16 mouse cellular contexts compared by ENCODE assay signal in genomic region chr2:68281575-68281974, GRCm38 (mm10).
"Had no signal": no experiment of that assay in that cellular context is flagged by ENCODE, and none has a peak within 500 bp of the region (broad histone marks: within the 10 kb centered on the region; RNA-seq: fewer than 3 reads in every experiment).

No protein-coding gene starts in this region.

- H3K9me3 ChIP-seq: midbrain, embryonic 12.5 days; stomach, embryonic 15.5 days had no signal

- H3K27ac ChIP-seq: macrophage; midbrain, embryonic 12.5 days; neural tube, embryonic 12.5 days; stomach, embryonic 15.5 days; stomach, postnatal 0 days had no signal

- H3K4me3 ChIP-seq: megakaryocyte, embryonic 14.5 days; midbrain, embryonic 12.5 days; neural tube, embryonic 12.5 days; stomach, embryonic 15.5 days had no signal

- DNase-seq: lung, adult 18-20 months; lung, embryonic 14.5 days; lung, postnatal 10 days; lung, postnatal 36 days; midbrain, embryonic 14.5 days; right cerebral cortex, postnatal 14 days; thymus, adult 2 months; thymus, postnatal 25 days; thymus, postnatal 4 days had no signal

- H3K27me3 ChIP-seq: megakaryocyte, embryonic 14.5 days; midbrain, embryonic 12.5 days; neural tube, embryonic 12.5 days; stomach, embryonic 15.5 days had no signal

- H3K4me1 ChIP-seq: megakaryocyte, embryonic 14.5 days; midbrain, embryonic 12.5 days; neural tube, embryonic 12.5 days; stomach, embryonic 15.5 days had no signal

- H3K4me2 ChIP-seq: lung, embryonic 14.5 days; midbrain, embryonic 12.5 days; neural tube, embryonic 12.5 days; stomach, embryonic 15.5 days had no signal

- H3K9ac ChIP-seq: lung, embryonic 14.5 days; midbrain, embryonic 12.5 days; neural tube, embryonic 12.5 days; stomach, embryonic 15.5 days had no signal

- ATAC-seq: midbrain, embryonic 16.5 days had no signal

- H3K36me3 ChIP-seq: stomach, embryonic 15.5 days had no signal
